Comparison of ENCODE assay signal across 20 mouse cellular contexts in the genomic region with DNA sequence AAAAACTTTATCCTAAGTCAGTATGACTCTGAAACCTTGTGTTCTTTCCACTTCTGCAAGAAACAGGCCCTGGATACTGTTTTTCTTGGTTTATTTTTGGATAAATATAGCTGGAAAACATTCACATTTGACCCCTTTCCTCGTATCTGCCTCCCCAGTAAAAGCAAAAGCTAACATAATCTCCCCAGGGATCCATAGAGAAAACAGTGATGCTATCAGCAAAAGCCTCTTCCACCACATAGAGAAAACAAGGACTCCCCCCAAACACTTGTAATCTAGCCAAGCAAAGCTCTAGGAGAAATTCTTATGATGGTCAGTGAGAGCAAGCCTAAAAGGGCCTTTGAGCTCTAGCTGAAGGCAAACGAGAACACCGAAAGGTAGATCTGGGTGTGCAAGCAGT.
A peak's percentile ranks its signal among the peaks of the same experiment; 100 is the strongest.
DNase-seq lines count a peak whose midpoint lies in the region; ATAC-seq and TF ChIP-seq lines count a peak whose summit lies in the region.
"Had no signal": no experiment of that assay in that cellular context is flagged by ENCODE, and none has a peak within 500 bp of the region (broad histone marks: within the 10 kb centered on the region; RNA-seq: fewer than 3 reads in every experiment).

No protein-coding gene starts in this region.

- no peaks in the 10 kb centered on the region; the same call in 1 of the 2 replicates for H3K27me3 ChIP-seq in heart, adult 2 months (ENCODE audit: control insufficient read depth, insufficient read depth, low read length)
- no peaks in the 10 kb centered on the region for H3K27me3 ChIP-seq in kidney, embryonic 16.5 days (ENCODE audit: insufficient read depth, low read length)
- H3K27me3 ChIP-seq in midbrain, postnatal 0 days (ENCODE audit: insufficient read depth, low read length) = no peaks in the 10 kb centered on the region
- H3K27me3 ChIP-seq in midbrain, embryonic 11.5 days (ENCODE audit: control insufficient read depth, insufficient read depth, low read length) = no peaks in the 10 kb centered on the region
- H3K27me3 ChIP-seq: embryonic facial prominence, embryonic 13.5 days had no signal

- no peak for ATAC-seq in kidney, embryonic 16.5 days (ENCODE audit: low FRiP score, low TSS enrichment)
- no peak for ATAC-seq in midbrain, postnatal 0 days (ENCODE audit: low FRiP score)
- no peak for ATAC-seq in midbrain, embryonic 11.5 days (ENCODE audit: low FRiP score)
- ATAC-seq in CD4-positive, CD25-positive, alpha-beta regulatory T cell, adult 4 months = no peak
- ATAC-seq: forebrain, embryonic 13.5 days; forebrain, postnatal 0 days; hindbrain, embryonic 16.5 days; inflammation-experienced regulatory T-cells, adult 6 months; intestine, postnatal 0 days had no signal

- no peak for DNase-seq in heart, adult 2 months
- no peak for DNase-seq in heart, postnatal 14 days
- DNase-seq in kidney, adult 9 months = peak; percentile 27
- peak; percentile 10 for DNase-seq in midbrain, postnatal 0 days (ENCODE audit: low spot score)
- DNase-seq in midbrain, embryonic 11.5 days (ENCODE audit: low spot score, missing footprints) = no peak
- DNase-seq: adrenal gland, postnatal 10 days; cerebellum, adult 11-12 months; cerebellum, adult 9-10 months; cerebellum, postnatal 25 days; forebrain, postnatal 0 days had no signal

- intact Hi-C loops in heart, adult 2 months (cut with DNase I) = no loop called here
- intact Hi-C loops in heart, postnatal 14 days (cut with DNase I) = no loop called here

- H3K9me3 ChIP-seq in kidney, embryonic 16.5 days (ENCODE audit: low read length) = 0 out of 2 replicates have a peak, but pooled peaks cover 3% of the 10 kb centered on the region
- no peaks in the 10 kb centered on the region for H3K9me3 ChIP-seq in midbrain, postnatal 0 days (ENCODE audit: low read length)
- no peaks in the 10 kb centered on the region for H3K9me3 ChIP-seq in midbrain, embryonic 11.5 days (ENCODE audit: control insufficient read depth, low read length)
- H3K9me3 ChIP-seq: embryonic facial prominence, embryonic 13.5 days; forebrain, embryonic 13.5 days; heart, embryonic 13.5 days; hindbrain, embryonic 10.5 days had no signal

- WGBS in heart, adult 2 months = 69% methylated on average over 3 of the region's 3 CpGs
- 72% methylated on average over 3 of the region's 3 CpGs for WGBS in kidney, embryonic 16.5 days
- 86% methylated on average over 3 of the region's 3 CpGs for WGBS in midbrain, postnatal 0 days
- WGBS in midbrain, embryonic 11.5 days = 86% methylated on average over 3 of the region's 3 CpGs

- no peaks in the 10 kb centered on the region for H3K79me2 ChIP-seq in heart, adult 2 months (replicated peaks; ENCODE audit: control insufficient read depth, insufficient read depth, low read length)

- H3K4me3 ChIP-seq in heart, adult 2 months = no peak overlapping the region
- no peak overlapping the region for H3K4me3 ChIP-seq in kidney, embryonic 16.5 days (ENCODE audit: low read length)
- H3K4me3 ChIP-seq in midbrain, postnatal 0 days (ENCODE audit: low read depth, low read length) = no peak overlapping the region
- H3K4me3 ChIP-seq in midbrain, embryonic 11.5 days (ENCODE audit: low read depth, low read length) = no peak overlapping the region
- H3K4me3 ChIP-seq: embryonic facial prominence, embryonic 13.5 days; forebrain, embryonic 13.5 days; heart, embryonic 13.5 days; hindbrain, embryonic 10.5 days had no signal

- no peaks in the 10 kb centered on the region; the same call in 1 of the 2 replicates for H3K4me1 ChIP-seq in heart, adult 2 months (ENCODE audit: control insufficient read depth, insufficient read depth, low read length)
- H3K4me1 ChIP-seq in kidney, embryonic 16.5 days (ENCODE audit: insufficient read depth, low read length) = no peaks in the 10 kb centered on the region
- H3K4me1 ChIP-seq in midbrain, postnatal 0 days (ENCODE audit: insufficient read depth, low read length) = no peaks in the 10 kb centered on the region
- no peaks in the 10 kb centered on the region for H3K4me1 ChIP-seq in midbrain, embryonic 11.5 days (ENCODE audit: control insufficient read depth, insufficient read depth, low read length)
- H3K4me1 ChIP-seq: embryonic facial prominence, embryonic 13.5 days; forebrain, embryonic 13.5 days had no signal

- TF ChIP-seq CTCF in heart, adult 2 months (IDR thresholded peaks at IDR 0.05) = no peak
- no peak for TF ChIP-seq CTCF in midbrain, postnatal 0 days (IDR thresholded peaks at IDR 0.05)

- no peak overlapping the region for H3K4me2 ChIP-seq in kidney, embryonic 16.5 days (replicated peaks; ENCODE audit: low read depth, low read length)
- no peak overlapping the region for H3K4me2 ChIP-seq in midbrain, postnatal 0 days (ENCODE audit: low read depth, low read length, poor library complexity, severe bottlenecking)
- H3K4me2 ChIP-seq in midbrain, embryonic 11.5 days = no peak overlapping the region
- H3K4me2 ChIP-seq: embryonic facial prominence, embryonic 13.5 days; forebrain, embryonic 13.5 days; heart, embryonic 13.5 days had no signal

- H3K27ac ChIP-seq in heart, adult 2 months = peak overlapping the region; percentile 21; the same call in 1 of the 2 replicates
- no peak overlapping the region for H3K27ac ChIP-seq in kidney, embryonic 16.5 days (ENCODE audit: low read length)
- no peak overlapping the region for H3K27ac ChIP-seq in midbrain, postnatal 0 days (ENCODE audit: low read depth, low read length)
- H3K27ac ChIP-seq in midbrain, embryonic 11.5 days (ENCODE audit: low read depth, low read length) = no peak overlapping the region
- H3K27ac ChIP-seq: embryonic facial prominence, embryonic 13.5 days; forebrain, embryonic 13.5 days; heart, embryonic 13.5 days; hindbrain, embryonic 10.5 days had no signal

- TF ChIP-seq POLR2A in heart, adult 2 months (IDR thresholded peaks at IDR 0.05; ENCODE audit: insufficient read depth, low read depth, low read length) = no peak

- TF ChIP-seq EP300 in heart, adult 2 months (IDR thresholded peaks at IDR 0.05; ENCODE audit: insufficient read depth, low read depth, low read length) = no peak

- no peak overlapping the region for H3K9ac ChIP-seq in heart, adult 2 months (ENCODE audit: low read depth, low read length)
- H3K9ac ChIP-seq in kidney, embryonic 16.5 days (replicated peaks; ENCODE audit: low read length) = no peak overlapping the region
- H3K9ac ChIP-seq in midbrain, postnatal 0 days (replicated peaks; ENCODE audit: low read length, poor library complexity, severe bottlenecking) = no peak overlapping the region
- no peak overlapping the region for H3K9ac ChIP-seq in midbrain, embryonic 11.5 days (ENCODE audit: low read length)
- H3K9ac ChIP-seq: embryonic facial prominence, embryonic 13.5 days; forebrain, embryonic 13.5 days; forebrain, postnatal 0 days; heart, embryonic 13.5 days had no signal

- no peaks in the 10 kb centered on the region for H3K36me3 ChIP-seq in heart, adult 2 months (ENCODE audit: control insufficient read depth, insufficient read depth, low read length)
- H3K36me3 ChIP-seq in kidney, embryonic 16.5 days (ENCODE audit: insufficient read depth, low read length) = no peaks in the 10 kb centered on the region
- H3K36me3 ChIP-seq in midbrain, postnatal 0 days (ENCODE audit: insufficient read depth, low read length) = no peaks in the 10 kb centered on the region
- H3K36me3 ChIP-seq in midbrain, embryonic 11.5 days (ENCODE audit: control insufficient read depth, insufficient read depth, low read length) = no peaks in the 10 kb centered on the region
- H3K36me3 ChIP-seq: embryonic facial prominence, embryonic 13.5 days; G1E; heart, embryonic 13.5 days; hindbrain, embryonic 10.5 days had no signal

Comparison
In these comparisons a context has a peak if more than half of its experiments do, and no peak if none do; other contexts are left out.
1. DNase-seq: peak in kidney, adult 9 months (single experiment) and midbrain, postnatal 0 days (single experiment); none in heart, adult 2 months (0 of 2), heart, postnatal 14 days (0 of 2) and midbrain, embryonic 11.5 days (single experiment).